Mouse (Mus musculus) gastrocnemius, postnatal 25 days (tissue): ENCODE data around the gene Usp46. TPM values are rescaled to one million over a fixed set of nuclear protein-coding genes. Genes with fewer than 3 reads are reported as not detected.
"Not testable (repeated sequence)": the region's sequence is repeated elsewhere in the genome, so short reads cannot be mapped to it uniquely, and the experiment has no call there.

Experiments
- DNase-seq: peaks from one replicate; pipeline ENCODE4 v3.0.0; 2022
- total RNA-seq, 2 experiments: library from RNA; stranded (reverse); gene quantifications; 1 replicate in 1 of 2; 2 replicates in 1 of 2; pipeline ENCODE4 v1.2.3; 2021

The Usp46 gene
- total RNA-seq, 2 experiments from 2014 or later: 11.8 to 14.1 TPM

DNA sequence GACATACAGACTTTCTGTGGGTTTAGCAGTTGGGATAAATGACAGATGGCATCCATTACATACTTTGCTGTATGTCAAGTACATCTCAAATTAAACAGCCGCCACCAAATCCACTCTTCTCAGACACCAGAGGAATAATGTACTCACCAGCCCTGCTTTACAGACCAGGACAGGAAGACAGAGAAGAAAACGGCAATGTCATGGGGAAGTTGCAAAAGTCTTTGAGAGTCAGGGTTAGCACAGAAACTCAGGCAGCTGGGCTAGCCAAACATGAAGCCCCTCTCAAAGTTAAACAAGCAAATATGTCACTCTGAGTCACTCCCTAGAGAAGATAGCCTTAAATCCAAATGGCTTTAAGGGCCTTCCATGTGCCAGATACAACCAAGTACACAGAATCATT, 40.0 kb downstream of the Usp46 start:
- DNase-seq: no peak

DNA sequence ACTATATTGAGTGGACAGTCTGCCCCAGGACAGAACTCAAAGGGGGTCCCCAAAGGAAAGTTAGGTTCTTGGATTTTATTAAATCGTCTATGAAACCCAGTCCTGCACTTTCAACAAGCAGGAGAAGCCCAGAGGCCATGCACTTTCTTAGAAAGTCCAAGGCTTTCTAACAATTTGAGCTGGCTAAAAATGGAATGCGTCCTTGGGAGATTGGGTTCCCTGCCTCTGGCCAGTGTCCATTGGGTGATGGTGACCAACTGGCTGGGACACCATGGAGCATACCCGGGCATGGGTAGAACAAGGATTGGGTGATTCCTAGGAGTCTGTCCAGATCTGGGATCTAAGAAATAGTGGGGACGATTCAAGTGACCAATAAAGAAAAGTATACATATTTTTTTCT, 47.7 kb downstream of the Usp46 start:
- peak; percentile 56 for DNase-seq

DNA sequence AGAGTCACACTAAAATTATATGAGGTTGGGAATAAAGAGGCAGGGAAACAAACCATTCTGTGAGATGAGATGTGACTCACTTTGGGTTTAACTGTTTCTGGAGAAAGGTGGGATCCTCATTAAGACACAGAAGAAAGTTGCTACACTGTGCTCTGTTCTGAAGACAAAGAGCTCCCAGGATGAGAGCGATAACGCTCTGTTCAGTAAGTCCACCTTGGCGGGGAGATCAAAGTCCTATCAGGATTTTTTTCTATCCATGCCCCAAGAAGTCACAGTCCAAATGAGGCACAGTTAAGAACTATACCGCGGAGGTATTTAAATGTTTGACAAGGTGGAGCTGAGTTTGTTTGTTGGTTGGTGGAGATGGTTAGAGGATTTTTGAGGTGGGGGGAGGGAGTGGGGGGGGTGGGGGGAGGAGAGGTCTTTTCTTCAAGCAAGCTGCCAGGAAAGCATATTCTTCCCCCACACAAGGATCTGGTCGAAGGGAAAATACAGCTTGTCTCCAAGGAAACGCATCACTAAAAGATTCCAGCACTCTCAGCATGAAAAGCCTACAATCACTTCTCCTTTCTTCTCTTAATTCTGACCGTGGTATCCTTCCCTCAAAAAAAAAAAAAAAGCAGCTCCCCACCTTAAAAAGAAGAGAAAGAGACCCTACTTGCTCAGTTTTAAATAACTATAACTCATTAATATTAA, 49.2 kb downstream of the Usp46 start:
- DNase-seq: no peak

GRCm38 (mm10) chr5:74017488-74017887, 50.7 kb downstream of the Usp46 start:
- no peak for DNase-seq

GRCm38 (mm10) chr5:74011629-74012028, 56.6 kb downstream of the Usp46 start:
- no peak for DNase-seq

DNA sequence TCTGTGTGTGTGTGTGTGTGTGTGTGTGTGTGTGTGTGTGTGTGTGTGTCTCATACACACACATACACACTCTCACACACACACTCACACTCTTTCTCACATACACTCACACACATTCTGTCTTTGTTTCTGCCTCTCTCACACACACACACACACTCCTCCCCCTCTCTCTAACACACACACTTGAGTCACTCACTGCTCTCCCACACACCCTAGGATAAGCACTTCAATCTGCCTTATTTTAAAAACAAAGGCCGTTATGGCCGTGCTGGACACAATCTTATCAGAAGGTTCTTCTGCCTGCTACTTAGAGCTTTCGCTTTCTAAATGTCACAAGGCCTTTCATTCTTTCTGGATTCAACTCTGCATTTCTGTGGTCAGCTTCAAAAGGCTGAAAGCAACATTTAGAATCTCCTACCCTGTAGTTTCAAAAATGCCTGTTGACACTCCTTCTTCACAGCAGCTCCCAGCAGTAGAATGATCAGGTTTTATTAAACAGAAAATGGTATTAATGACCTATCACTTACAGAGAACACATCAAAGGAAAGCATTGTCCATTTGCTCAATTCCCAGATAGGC, 60.6 kb downstream of the Usp46 start:
- DNase-seq: no peak

DNA sequence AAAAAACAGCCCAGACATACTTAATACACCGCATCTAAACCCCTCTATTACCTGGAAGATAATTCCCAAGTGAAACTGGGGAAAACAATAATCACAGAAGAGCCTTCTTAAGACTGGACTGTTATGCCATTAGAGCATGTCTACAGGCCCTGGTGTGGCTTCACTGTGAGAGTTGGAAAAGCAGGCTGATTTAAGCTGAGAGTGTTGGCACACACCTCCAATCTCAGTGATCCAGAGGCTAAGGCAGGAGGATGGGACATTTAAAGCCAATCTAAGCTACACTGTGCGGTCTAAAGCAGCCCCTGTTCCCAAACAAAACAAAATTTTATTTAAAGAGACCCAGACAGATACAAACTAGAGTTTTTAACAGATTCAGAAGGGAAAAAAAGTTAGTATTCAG, 62.3 kb downstream of the Usp46 start:
- DNase-seq: no peak

DNA sequence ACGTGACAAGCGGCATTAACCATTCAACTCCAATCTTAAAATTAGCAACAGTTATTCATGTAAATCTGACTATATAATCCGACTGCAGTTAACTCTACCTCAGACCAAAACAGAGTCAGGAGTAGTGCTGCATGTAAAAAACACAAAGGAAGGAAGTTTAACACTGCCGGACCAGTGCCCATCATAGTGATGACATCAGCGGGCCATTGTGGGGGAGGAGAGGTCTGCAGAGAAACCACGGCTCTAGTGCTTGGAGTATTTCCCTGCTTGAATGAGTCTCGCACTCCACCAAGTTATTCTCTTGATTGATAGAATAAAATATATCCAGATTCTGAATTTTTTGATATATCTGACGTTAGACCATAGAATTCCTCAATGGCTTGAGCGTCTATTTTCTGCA, 66.5 kb downstream of the Usp46 start:
- no peak for DNase-seq

GRCm38 (mm10) chr5:73998966-73999365, 69.3 kb downstream of the Usp46 start:
- no peak for DNase-seq

DNA sequence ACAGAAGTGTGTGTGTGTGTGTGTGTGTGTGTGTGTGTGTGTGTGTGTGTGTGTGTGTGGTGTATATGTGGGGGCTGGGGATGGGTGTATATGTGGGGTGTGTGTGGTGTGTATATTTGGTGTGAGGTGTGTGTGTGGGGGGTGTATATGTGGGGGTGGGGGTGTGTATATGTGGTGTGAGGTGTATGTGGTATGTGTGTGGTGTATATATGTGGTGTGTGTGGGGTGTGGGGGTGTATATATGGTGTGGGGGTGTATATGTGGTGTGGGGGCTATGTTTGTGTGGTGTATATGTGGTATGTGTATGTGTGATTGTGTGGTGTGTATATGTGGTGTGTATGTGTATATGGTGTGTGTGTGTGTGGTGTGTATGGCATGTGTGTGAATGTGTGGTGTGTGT, 73.4 kb downstream of the Usp46 start:
- DNase-seq: no peak

DNA sequence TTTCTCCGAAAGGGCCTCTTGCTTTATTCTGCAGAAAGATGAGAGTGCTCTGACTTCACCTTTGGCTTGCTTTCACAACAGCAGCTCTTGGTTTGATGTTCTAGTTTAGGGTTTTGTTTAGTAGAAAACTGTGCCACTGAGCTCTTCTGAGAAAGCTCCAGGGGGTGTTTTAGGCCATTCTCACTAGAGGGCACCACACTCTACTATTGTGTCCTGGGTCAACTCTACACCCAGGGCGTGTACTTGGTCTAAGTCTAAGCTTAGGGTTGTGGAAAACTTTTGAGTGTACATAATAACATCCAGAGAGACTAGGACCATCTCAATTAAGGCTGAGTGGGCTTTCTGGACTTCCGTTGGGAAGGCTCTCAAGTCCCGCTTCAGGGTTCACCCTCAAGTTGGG, 74.7 kb downstream of the Usp46 start:
- DNase-seq: no peak

DNA sequence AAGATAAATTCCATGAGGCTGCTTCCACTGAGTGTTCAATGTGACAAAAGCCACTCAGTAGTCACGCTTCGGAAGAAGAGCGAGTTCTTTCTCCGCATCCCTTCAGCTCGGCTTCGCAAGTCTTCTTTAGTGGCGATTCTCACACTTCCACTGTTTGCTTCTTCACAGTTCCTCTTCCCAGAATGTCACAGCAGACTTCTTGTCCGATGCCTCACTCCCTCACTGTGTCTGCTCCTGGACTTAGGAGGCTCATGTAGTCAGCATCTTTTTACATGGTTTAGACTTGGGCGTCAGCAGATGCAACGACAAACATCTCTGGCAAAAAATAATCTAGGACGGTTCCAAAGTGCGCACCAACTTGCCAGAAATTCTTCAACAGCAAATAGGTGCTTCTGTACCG, 75.9 kb downstream of the Usp46 start:
- no peak for DNase-seq

DNA sequence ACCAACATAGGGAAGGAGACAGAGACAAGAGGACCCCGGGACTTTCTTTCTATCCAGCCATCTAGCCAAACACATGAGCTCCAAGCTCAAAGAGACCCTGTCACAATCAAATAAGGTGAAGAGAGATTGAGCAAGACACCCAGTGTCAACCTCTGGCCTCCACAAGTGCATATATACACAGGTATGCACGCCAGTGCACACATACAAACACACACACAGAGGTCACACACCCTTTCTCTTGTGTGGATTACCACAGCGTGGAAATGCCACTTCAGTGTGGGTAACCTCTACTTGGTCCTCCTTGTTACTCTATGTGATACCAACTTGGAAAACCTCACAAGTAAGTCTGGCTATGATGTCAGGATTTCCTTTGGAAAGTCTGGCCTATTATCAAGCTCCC, 78.7 kb downstream of the Usp46 start:
- DNase-seq: no peak

DNA sequence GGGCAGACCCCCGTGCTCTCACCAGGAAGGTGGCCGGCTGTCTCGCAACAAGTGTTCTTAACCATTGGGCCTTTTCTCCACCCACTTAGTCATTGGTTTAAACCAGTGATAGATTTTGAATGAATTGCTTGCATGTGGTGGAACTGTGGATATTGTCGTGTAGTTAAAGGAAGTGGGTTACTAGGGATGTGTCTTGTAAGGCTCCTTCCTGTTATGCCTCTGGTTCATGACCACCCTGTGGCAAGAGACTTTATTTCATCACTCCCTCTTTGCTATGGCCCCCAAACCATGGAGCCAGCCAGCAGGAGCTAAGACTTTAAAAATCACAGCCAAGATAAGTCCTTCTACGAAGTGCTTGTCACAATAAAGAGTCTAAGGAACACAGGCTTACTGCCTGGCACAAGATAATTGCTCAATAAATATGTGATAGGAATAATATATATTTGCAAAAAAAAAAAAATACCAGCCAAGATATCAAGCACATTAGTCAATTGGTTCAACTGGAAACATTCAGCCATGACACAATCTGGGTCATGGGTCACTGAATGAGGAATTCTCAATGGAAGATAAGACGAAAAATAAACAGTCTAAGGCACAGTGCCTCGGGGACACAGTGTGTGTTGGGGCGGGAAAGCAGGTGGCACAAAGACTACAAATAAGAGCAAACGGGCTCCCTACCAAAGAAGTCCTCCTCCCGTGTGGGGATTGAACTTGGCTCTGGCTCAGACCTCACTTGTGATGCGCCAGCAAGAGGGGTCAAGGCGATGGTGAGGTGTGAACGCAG, 80.3 kb downstream of the Usp46 start:
- no peak for DNase-seq

DNA sequence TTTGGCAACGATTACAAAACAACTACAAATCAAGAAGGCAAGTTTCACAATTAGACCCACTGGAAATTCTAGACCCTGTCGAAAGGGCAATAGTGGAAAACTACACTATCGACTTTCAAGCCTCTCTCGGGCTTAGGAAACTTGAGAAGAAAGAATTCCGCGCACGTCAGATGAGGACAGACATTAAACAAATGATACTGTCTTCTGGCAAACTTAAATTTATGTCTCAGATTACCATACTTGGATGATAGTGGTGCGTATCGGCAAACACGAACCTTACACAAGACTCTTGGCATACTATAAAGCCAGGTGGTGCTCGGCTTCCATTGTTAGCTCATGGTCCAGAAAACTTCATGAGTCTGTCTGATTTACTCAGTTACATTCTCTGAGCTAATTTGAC, 90.8 kb downstream of the Usp46 start:
- no peak for DNase-seq

DNA sequence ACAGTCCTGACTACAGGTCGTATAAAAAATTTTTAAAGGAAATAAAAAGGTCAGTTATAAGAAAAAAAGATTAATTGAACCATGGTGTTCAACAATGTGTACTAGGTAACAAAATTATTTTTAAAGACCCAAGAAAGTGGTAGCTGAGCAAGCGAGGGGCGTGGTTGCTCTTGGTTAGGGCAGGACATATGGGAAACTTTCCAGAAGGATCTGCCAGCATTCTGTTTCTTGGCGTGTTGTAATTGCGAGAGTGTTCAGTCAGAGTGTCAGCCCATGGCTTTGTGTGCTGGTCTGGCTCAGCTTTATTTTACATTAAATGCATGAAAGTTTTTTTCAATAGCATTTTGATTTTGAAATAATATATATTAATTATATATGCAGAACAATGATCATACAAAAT, 96.5 kb downstream of the Usp46 start:
- DNase-seq: no peak

DNA sequence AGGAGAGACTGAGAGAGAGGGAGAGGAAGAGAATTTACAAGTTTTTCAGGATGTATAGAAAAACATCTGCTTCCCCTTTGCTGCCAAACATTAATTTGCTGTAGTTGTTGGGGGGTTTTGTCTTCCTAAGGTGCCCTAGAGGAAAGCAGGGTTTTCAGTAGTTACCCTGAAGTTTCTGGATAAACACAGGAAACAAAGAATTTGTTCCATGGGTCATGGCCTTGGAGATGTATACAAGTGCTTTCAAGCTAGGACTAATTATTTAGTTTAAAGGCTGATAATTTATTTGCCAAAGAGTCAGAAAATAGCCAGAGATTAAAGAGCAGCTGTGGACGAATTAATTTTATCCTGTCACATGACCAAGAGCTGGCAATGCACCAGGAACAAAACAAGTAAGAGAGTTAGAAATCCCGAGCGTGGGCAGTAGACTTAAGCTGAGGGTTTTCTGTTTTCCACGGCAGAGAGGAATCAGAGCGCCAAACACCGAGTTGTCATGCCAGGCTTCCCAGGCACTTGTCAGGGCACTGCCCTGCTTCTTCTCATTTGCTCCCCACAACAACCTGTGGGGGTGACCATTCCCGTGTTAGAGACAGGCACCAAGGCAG, 98.1 kb downstream of the Usp46 start:
- DNase-seq: no peak

DNA sequence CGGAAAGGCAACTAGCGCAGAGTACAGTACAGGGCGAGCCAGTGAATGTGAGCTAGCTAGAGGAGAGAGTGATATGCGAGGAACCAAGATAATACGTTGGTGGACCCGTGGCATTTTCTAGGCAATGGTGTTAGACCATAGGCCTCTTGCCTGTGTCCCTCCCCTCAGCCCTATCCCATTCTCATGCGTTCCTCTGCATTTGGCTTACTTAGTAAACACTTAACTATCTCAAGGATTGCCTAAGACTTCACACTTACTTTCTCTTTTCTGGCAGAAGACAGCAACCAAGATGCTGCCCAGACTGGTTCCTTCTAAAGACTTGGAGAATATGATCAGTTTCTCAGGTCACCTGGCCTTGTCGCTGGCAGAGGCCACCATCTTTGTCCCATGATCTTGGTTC, 98.9 kb downstream of the Usp46 start:
- no peak for DNase-seq

DNA sequence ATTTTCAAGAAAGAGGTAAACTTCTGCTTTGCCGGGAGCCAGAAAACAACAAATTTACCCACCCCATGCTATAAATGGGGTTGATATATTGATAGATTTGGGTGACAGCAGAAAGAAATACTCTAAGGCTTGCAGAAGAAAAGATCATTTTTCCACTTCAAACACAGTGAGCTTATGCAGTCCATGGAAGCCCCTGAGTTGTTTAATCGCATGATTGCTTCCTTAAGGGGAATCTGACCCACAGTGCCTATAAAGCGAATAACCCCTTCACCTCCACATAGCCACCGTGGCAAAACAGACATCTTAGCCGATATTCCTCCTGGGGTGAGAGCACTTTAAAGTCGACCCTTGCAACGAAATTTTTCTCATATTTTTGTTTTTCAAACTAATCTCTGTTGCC, 108.5 kb downstream of the Usp46 start:
- no peak for DNase-seq

- not testable (repeated sequence) for DNase-seq
Observed at GRCm38 (mm10) chr5:73958614-73959013, 109.6 kb downstream of the Usp46 start.

DNA sequence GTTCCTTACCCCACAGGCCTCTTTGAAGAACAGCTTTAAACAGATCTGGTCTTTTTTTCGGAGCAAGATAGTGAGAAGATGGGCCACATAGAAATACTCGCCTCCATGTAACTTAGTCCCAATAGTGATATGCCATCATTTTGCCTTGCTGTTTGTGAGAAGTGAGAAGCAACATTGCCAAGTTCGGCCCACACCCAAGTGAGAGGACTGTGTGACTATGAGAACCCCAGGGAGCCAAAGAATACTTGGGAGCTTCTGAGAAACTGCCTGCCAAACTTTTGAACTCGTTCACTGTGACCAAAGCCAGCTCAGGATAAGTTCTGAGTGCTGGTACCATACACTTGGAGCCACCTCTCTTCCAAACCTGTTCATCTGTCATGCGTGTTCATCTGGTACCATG, 110.1 kb downstream of the Usp46 start:
- DNase-seq: no peak

DNA sequence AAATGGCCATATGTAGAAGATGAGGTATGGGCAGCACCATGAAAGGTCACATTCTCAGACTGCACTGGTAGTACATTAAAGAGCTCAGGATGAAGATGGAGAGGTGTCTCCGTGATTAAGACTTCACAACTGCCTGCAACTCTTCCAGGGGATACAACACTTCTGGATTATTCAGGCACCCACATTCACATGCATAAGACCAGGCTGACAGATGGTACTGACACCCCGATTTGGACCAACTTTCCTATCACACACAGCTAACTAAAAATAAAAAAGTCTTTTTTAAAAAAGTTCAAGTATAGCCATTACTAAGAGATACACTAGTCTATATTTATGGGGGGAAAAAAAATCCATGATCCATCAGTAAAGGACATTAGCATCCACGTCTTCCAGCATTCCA, 112.5 kb downstream of the Usp46 start:
- DNase-seq: no peak

DNA sequence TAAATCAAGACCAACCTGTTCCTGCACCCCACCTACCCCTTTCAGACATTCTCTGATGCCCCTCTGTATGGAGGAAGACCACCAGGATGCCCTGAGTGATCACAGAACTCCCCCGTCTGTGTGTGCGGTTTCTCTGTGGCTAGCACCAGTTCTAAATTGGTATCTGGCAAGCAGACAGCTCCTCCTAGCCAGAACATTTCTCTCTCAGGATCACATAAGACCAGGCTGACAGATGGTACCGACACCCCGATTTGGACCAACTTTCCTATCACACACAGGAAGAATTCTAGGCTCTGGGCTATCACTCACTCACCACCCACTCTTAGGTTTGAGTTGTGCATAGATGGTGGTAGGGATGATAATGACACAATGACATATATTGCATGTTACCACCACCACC, 113.2 kb downstream of the Usp46 start:
- DNase-seq: no peak
